Mouse (Mus musculus): Measurements from ENCODE around the gene Tdrd6. TPM values are rescaled to one million over a fixed set of nuclear protein-coding genes. Genes with fewer than 3 reads are reported as not detected.

Gene Tdrd6
- polyA plus RNA-seq (2015; fragmentation: Nextera tagmentation; extraction: Ambion mirVana) = 0.01 TPM in 1 of 2 replicates, not detected in the other

DNA sequence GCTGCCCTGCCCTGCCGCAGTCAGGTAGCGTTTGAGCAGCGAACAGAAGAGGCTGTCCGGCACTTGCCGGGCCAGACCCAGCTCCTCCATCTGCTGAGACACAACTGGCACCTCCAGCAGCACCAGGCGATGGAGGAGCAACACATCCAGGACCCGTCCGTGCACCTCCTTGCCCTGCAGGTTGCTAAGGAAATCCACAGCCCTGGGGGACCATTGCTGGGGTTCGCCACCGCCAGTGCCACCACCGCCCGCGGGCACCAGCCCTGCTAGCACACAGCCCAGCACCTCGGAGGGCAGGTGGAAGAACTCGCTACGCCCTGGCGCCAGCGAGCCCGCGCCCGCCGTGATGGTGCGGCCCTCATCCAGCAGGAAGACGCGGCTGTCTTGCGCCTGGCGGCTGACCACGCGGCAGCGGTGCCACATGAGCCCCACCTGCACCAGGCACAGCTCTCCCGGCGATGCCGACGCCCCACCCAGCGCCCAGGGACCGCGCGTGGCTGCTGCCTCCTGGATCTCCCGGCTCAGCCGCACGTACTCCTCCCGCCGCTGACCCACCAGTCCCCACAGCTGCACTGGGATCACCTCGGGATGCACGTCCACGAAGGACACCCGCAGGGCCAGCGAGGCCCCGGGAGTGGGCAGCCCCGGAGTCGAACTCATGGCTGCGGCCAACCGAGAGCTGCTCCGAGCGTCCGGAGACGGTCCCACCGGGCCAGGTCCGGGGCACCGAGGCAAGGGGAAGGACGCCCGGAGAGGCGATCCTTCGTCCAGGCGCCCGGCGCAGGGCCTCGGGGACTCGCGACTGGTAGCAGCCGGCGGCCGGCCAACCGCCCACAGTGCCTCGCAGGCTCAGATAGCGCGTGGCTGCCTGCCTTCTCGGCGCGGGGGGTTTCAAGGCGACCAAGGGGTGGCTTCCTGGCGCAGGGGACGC is at the start of gene Tdrd6:
Gene Tdrd6, minus strand, starts transcription at position 804 of the 931 bp plus-strand sequence.
- Histone ChIP-seq H3K4me3 (ENCODE audit: low read depth, low read length) (peak within 1 kb of the TSS; percentile 27), H3K27ac (ENCODE audit: low read length) (no peak within 1 kb of the TSS), H3K4me2 (replicated peaks; ENCODE audit: low read depth, low read length) (peak within 1 kb of the TSS; percentile 41), H3K27me3 (replicated peaks; ENCODE audit: insufficient read depth, low read length) (peaks cover 27% of the 10 kb centered on the region), H3K4me1 (ENCODE audit: insufficient read depth, low read depth, low read length) (peaks cover 10% of the 10 kb centered on the region; the same call in 1 of the 2 replicates), H3K9me3 (ENCODE audit: low read length) (no peaks in the 10 kb centered on the region), H3K9ac (replicated peaks; ENCODE audit: low read depth) (no peak within 1 kb of the TSS), H3K36me3 (ENCODE audit: insufficient read depth, low read length) (no peaks in the 10 kb centered on the region)
- WGBS = 5% methylated on average over 72 of the region's 83 CpGs
- TF ChIP-seq EP300 (IDR thresholded peaks at IDR 0.05) (no peak), CTCF (IDR thresholded peaks at IDR 0.05) (no peak)
- ATAC-seq = peak; percentile 48
- DNase-seq (ENCODE audit: low spot score) = peak; percentile 11

DNA sequence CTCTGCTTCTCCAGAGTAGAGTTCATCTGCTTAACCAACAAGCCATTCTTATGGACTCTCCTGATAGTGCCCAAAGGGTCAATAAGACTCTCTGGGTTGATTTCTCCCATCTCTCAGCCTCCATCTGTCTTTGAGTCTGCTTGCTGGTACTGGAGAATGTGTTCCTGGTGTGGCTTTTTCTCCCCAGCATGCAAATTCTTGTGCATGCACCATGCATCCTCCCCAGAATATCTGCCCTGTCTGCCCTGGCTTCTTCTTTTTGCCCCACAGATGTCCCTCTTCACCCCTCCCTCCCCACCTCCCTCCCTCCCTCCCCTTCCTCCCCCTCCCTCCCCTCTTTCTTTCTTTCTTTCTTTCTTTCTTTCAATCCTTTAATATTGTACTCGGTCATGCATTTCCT is 47.2 kb upstream of the Tdrd6 start:
- WGBS = 19% methylated on average over 1 of the region's 1 CpGs
- no peak overlapping the region for H3K9ac ChIP-seq (replicated peaks; ENCODE audit: low read depth)

DNA sequence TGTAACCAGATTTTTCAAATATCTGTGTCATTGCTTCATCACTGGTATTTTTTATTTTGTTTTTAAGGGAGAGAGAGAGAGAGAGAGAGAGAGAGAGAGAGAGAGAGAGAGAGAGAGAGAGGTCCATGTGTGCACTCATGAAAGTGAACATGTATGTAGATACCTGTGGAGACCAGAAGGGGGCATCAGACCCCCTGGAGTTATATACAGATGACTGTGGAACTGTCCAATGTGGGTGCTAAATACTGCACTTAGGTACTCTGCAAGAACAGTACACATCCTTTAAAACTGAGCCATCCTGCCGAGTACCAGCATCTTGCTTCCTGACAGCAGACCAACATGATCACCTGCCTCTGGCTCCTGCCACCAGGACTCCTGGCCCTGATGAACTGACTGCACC is 46.1 kb upstream of the Tdrd6 start:
- Histone ChIP-seq H3K27ac (ENCODE audit: low read length) (no peak overlapping the region), H3K9me3 (ENCODE audit: low read length) (no peaks in the 10 kb centered on the region), H3K4me3 (ENCODE audit: low read depth, low read length) (no peak overlapping the region), H3K9ac (replicated peaks; ENCODE audit: low read depth) (no peak overlapping the region), H3K4me1 (ENCODE audit: insufficient read depth, low read depth, low read length) (peaks cover 8% of the 10 kb centered on the region; the same call in 1 of the 2 replicates), H3K27me3 (replicated peaks; ENCODE audit: insufficient read depth, low read length) (no peaks in the 10 kb centered on the region), H3K36me3 (ENCODE audit: insufficient read depth, low read length) (no peaks in the 10 kb centered on the region), H3K4me2 (replicated peaks; ENCODE audit: low read depth, low read length) (no peak overlapping the region)
- 100% methylated on average over 1 of the region's 1 CpGs for WGBS
- no peak for DNase-seq (ENCODE audit: low spot score)
- no peak for TF ChIP-seq EP300 (IDR thresholded peaks at IDR 0.05)
- peak; percentile 35 for TF ChIP-seq CTCF (IDR thresholded peaks at IDR 0.05)
- no peak for ATAC-seq

More for the DNA sequence above, 47.2 kb upstream of the Tdrd6 start:
- Histone ChIP-seq H3K9me3 (ENCODE audit: low read length) (no peaks in the 10 kb centered on the region), H3K4me3 (ENCODE audit: low read depth, low read length) (no peak overlapping the region), H3K36me3 (ENCODE audit: insufficient read depth, low read length) (no peaks in the 10 kb centered on the region), H3K4me2 (replicated peaks; ENCODE audit: low read depth, low read length) (no peak overlapping the region), H3K4me1 (ENCODE audit: insufficient read depth, low read depth, low read length) (peaks cover 8% of the 10 kb centered on the region; the same call in 1 of the 2 replicates), H3K27me3 (replicated peaks; ENCODE audit: insufficient read depth, low read length) (no peaks in the 10 kb centered on the region), H3K27ac (ENCODE audit: low read length) (no peak overlapping the region)
- ATAC-seq (no peak), DNase-seq (ENCODE audit: low spot score) (no peak)
- no peak for TF ChIP-seq EP300 (IDR thresholded peaks at IDR 0.05)

DNA sequence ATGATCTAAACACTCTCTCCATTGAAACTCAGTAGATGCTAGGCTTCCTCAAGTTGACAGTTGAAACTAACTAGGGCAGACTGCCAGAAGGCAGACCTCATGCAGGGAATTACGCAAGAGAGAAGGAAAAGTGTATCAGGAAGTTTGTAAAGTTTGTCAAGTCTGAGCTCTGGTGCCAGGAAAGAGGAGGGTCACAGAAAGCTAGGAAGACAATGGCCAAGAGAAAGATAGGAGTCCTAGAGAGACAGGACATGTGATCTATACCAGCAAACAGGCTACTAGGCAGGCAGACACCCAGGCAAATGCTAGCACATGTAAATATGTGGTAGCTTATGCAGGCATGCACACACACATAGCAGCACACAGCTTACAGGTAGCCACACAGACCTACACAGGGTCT is 45.1 kb upstream of the Tdrd6 start:
- no peaks in the 10 kb centered on the region for H3K36me3 ChIP-seq (ENCODE audit: insufficient read depth, low read length)
- H3K4me1 ChIP-seq (ENCODE audit: insufficient read depth, low read depth, low read length) = peaks cover 8% of the 10 kb centered on the region; the same call in 1 of the 2 replicates
- H3K27me3 ChIP-seq (replicated peaks; ENCODE audit: insufficient read depth, low read length) = no peaks in the 10 kb centered on the region
- TF ChIP-seq EP300 (IDR thresholded peaks at IDR 0.05) (0 out of 2 replicates have a peak, but pooled peaks have one; percentile 21), CTCF (IDR thresholded peaks at IDR 0.05) (no peak)
- H3K4me2 ChIP-seq (replicated peaks; ENCODE audit: low read depth, low read length) = no peak overlapping the region
- no peak overlapping the region for H3K4me3 ChIP-seq (ENCODE audit: low read depth, low read length)
- no peaks in the 10 kb centered on the region for H3K9me3 ChIP-seq (ENCODE audit: low read length)
- peak; percentile 88 for DNase-seq (ENCODE audit: low spot score)
- H3K27ac ChIP-seq (ENCODE audit: low read length) = 0 out of 2 replicates have a peak overlapping the region, but pooled peaks have one; percentile 33
- ATAC-seq = peak; percentile 58
- WGBS = 0% methylated on average over 1 of the region's 1 CpGs
- H3K9ac ChIP-seq (replicated peaks; ENCODE audit: low read depth) = no peak overlapping the region

DNA sequence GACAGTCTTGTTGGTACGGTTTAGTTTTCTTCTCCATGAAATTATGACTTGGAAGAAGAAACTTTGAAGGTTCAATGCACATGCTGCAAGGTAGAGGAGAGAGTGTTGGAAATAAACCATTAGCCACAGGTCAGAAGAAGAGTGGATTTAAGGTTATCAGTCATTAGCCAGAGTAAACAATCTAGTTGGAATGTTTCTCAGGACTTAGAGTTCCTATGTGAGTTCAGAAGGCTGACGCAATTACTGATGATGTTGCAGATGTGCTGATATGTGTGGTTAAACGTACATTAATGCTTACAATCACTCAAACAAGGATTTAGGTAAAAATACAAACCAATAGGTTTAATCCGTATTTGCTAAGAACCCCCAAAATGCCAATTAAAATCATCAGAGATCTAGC is 41.8 kb upstream of the Tdrd6 start:
- TF ChIP-seq CTCF (IDR thresholded peaks at IDR 0.05) (no peak), EP300 (IDR thresholded peaks at IDR 0.05) (no peak)
- no peaks in the 10 kb centered on the region for H3K27me3 ChIP-seq (replicated peaks; ENCODE audit: insufficient read depth, low read length)

DNA sequence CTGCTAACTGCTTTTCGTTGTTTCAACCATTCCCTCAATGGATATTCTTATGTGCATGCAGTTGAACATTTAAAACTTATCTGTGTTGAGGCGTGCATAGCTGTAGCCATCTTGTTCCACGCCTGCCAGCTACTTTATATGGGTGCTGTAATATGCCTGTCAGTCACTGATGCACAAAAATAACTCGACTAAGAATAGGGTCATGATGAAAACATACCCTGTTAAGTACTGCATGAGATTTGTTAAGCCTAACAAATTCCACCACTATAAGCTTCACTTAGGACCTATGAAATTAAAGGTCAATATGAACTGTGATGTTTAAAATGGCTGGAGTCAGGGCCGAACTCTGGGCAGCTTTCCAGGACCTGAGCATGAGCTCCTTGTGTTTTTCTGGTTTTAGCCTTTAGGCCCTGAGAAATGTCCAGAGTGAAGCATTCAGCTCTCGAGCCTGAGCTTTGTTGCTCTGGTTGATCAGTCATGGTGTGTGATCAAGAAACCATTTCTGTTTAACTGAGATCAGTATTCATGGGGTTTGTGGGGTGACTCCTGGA is 39.1 kb upstream of the Tdrd6 start:
- peaks cover 14% of the 10 kb centered on the region; the same call in 1 of the 2 replicates for H3K4me1 ChIP-seq (ENCODE audit: insufficient read depth, low read depth, low read length)
- H3K4me2 ChIP-seq (replicated peaks; ENCODE audit: low read depth, low read length) = peak overlapping the region; percentile 97; the same call in 1 of the 2 replicates
- H3K36me3 ChIP-seq (ENCODE audit: insufficient read depth, low read length) = no peaks in the 10 kb centered on the region
- DNase-seq (ENCODE audit: low spot score) (peak; percentile 48), ATAC-seq (no peak)
- no peak overlapping the region for H3K9ac ChIP-seq (replicated peaks; ENCODE audit: low read depth)
- H3K9me3 ChIP-seq (ENCODE audit: low read length) = no peaks in the 10 kb centered on the region
- no peak overlapping the region for H3K4me3 ChIP-seq (ENCODE audit: low read depth, low read length)
- 49% methylated on average over 6 of the region's 6 CpGs for WGBS
- H3K27me3 ChIP-seq (replicated peaks; ENCODE audit: insufficient read depth, low read length) = no peaks in the 10 kb centered on the region
- no peak overlapping the region for H3K27ac ChIP-seq (ENCODE audit: low read length)
- TF ChIP-seq CTCF (IDR thresholded peaks at IDR 0.05) (no peak), EP300 (IDR thresholded peaks at IDR 0.05) (no peak)

More for the DNA sequence above, 41.8 kb upstream of the Tdrd6 start:
- Histone ChIP-seq H3K36me3 (ENCODE audit: insufficient read depth, low read length) (no peaks in the 10 kb centered on the region), H3K27ac (ENCODE audit: low read length) (no peak overlapping the region), H3K4me1 (ENCODE audit: insufficient read depth, low read depth, low read length) (peaks cover 16% of the 10 kb centered on the region; the same call in 1 of the 2 replicates), H3K9ac (replicated peaks; ENCODE audit: low read depth) (no peak overlapping the region), H3K4me2 (replicated peaks; ENCODE audit: low read depth, low read length) (no peak overlapping the region), H3K4me3 (ENCODE audit: low read depth, low read length) (no peak overlapping the region), H3K9me3 (ENCODE audit: low read length) (no peaks in the 10 kb centered on the region)
- peak; percentile 42 for DNase-seq (ENCODE audit: low spot score)
- ATAC-seq = no peak
- 45% methylated on average over 4 of the region's 4 CpGs for WGBS
